Mouse (Mus musculus) retina, postnatal 1 day (tissue): ENCODE data around the gene Susd6.

Experiments
- DNase-seq: peaks from one replicate; pipeline ENCODE4 v3.0.0-alpha.2; 2012

The Susd6 gene

GRCm38 (mm10) chr12:80881121-80881520, 90.8 kb downstream of the Susd6 start:
- DNase-seq: no peak

GRCm38 (mm10) chr12:80883278-80883677, 93.0 kb downstream of the Susd6 start:
- no peak for DNase-seq

- no peak for DNase-seq
These were observed 93.6 kb downstream of the Susd6 start for GRCm38 (mm10) chr12:80883881-80884280.

GRCm38 (mm10) chr12:80885301-80886288, 95.3 kb downstream of the Susd6 start:
- DNase-seq: no peak

- no peak for DNase-seq
These were observed 96.7 kb downstream of the Susd6 start for GRCm38 (mm10) chr12:80887036-80887435.

GRCm38 (mm10) chr12:80889331-80889730, 99.0 kb downstream of the Susd6 start:
- no peak for DNase-seq

- DNase-seq: no peak
These were observed 100.8 kb downstream of the Susd6 start for GRCm38 (mm10) chr12:80891074-80891473.

GRCm38 (mm10) chr12:80893720-80894494, 103.6 kb downstream of the Susd6 start:
- DNase-seq: no peak

GRCm38 (mm10) chr12:80894973-80895570, 104.8 kb downstream of the Susd6 start:
- DNase-seq: peak; percentile 84

GRCm38 (mm10) chr12:80909631-80910030, 119.3 kb downstream of the Susd6 start:
- DNase-seq: no peak

- no peak for DNase-seq
These were observed 127.5 kb downstream of the Susd6 start for GRCm38 (mm10) chr12:80917764-80918163.

GRCm38 (mm10) chr12:80921301-80921700, 131.0 kb downstream of the Susd6 start:
- no peak for DNase-seq

GRCm38 (mm10) chr12:80922869-80923268, 132.6 kb downstream of the Susd6 start:
- no peak for DNase-seq

- no peak for DNase-seq
These were observed 133.3 kb downstream of the Susd6 start for GRCm38 (mm10) chr12:80923602-80924001.

- DNase-seq: peak; percentile 35
These were observed 133.9 kb downstream of the Susd6 start for GRCm38 (mm10) chr12:80924205-80924604.

GRCm38 (mm10) chr12:80925919-80926318, 135.6 kb downstream of the Susd6 start:
- no peak for DNase-seq

- no peak for DNase-seq
These were observed 136.2 kb downstream of the Susd6 start for GRCm38 (mm10) chr12:80926550-80926949.

GRCm38 (mm10) chr12:80927518-80927917, 137.2 kb downstream of the Susd6 start:
- no peak for DNase-seq

- no peak for DNase-seq
These were observed 138.6 kb downstream of the Susd6 start for GRCm38 (mm10) chr12:80928881-80929280.

- DNase-seq: no peak
These were observed 139.8 kb downstream of the Susd6 start for GRCm38 (mm10) chr12:80930141-80930540.
